Mouse (Mus musculus): Measurements from ENCODE around the gene Shoc2. TPM values are rescaled to one million over a fixed set of nuclear protein-coding genes. Genes with fewer than 3 reads are reported as not detected.

Shoc2 gene
- total RNA-seq, 2 experiments from 2014 or later = 75.7 to 85.3 TPM

DNA sequence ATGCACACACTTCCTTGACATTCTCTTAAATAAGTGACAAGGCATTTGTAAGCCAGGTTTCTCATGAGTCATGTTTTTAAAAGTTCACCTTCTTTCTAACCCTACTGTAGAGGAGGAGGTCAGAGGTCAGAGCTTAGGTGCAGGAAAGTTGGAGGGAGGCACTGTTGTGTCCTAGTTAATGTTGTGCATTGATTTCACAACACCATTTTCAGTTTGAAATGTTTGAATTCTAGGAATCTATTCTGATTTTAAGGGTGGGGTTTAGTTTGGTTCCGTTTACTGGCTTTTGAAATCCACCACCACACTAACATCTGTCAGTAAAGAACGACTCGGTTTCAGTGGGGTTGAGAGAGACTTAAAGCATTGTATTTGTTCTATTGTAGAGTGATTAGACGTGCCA, 66.9 kb downstream of the Shoc2 start:
- intact Hi-C loops (cut with DNase I) = no loop called here

GRCm38 (mm10) chr19:54014999-54015398, 70.9 kb downstream of the Shoc2 start:
- DNase-seq = no peak

More for the DNA sequence above, 66.9 kb downstream of the Shoc2 start:
- no peak for DNase-seq

DNA sequence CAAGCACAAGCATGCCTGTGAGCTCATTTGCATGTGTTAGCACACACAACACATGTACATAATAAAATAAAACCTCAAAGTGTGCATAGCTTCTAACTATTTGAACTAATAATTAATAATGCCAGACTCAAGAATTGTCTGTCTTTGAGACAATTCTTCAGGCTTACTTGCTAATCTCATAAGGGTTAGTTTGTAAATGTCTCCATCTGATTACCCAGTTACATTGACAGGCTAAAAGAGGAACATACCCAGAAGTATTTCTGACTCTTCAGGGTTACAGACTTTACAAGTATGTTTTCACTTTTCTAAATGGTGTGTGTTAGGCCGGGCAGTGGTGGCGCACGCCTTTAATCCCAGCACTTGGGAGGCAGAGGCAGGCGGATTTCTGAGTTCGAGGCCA, 71.4 kb downstream of the Shoc2 start:
- no peak for DNase-seq
- intact Hi-C loops (cut with DNase I) = no loop called here

More at GRCm38 (mm10) chr19:54014999-54015398, 70.9 kb downstream of the Shoc2 start:
- intact Hi-C loops (cut with DNase I) = no loop called here

GRCm38 (mm10) chr19:54035100-54035499, 91.0 kb downstream of the Shoc2 start:
- DNase-seq = no peak

GRCm38 (mm10) chr19:54039441-54039840, 95.3 kb downstream of the Shoc2 start:
- no peak for DNase-seq
- intact Hi-C loops (cut with DNase I) = no loop called here

More at GRCm38 (mm10) chr19:54035100-54035499, 91.0 kb downstream of the Shoc2 start:
- intact Hi-C loops (cut with DNase I) = no loop called here

DNA sequence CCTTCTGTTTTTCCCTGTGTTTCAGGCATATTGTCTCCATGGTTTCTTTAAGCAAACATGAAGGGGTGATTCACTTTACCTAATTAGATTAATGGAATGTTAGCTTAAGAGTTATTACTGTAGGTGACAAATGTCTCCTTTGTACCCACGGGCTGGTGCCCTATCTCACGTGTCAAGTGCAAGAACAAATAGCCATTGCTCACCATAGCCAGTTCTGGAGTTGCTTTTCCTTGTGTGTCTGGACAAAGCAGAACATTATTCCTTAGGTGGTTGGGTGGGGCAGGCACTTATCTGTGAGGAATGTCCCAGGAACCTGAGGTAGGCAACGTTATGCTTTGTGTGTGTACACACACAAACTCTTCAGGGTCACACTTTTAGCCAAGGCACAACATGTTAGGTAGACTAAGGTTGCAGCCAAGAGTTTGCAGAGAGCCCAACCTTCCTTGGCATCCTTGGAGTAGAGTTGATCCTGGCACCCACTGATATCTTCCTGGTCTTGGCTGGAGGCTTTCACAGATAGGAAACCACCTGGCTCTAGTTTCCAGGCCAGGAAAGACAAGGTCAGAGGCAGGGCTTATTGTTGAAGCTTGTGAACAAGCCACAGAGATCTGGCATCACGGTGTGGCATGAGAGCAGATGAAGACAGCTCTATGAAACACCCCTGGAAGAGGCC, 96.4 kb downstream of the Shoc2 start:
- DNase-seq = no peak
- intact Hi-C loops (cut with DNase I) = loop anchor here (10.0 kb wide), 1 partner anchor 1164 kb away; no protein-coding TSS in a partner anchor

DNA sequence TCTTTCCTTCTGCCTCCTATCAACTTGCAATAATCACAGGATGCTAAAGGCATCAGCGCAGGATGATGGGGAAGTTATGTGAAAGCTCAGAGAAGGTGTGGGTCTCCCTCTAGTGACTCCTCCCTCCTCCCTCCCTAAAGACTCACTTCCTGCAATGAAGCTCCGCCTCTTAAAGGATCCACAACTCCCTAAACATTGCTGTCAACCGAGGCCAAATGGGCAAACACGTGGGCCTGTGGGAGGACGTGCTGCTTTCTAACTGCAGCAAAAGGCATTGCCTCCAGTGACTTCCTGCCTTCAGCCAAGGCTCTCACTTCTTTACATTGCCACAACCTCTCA, 96.9 kb downstream of the Shoc2 start:
- no peak for DNase-seq
- intact Hi-C loops (cut with DNase I) = loop anchor here (10.0 kb wide), 1 partner anchor 1164 kb away; no protein-coding TSS in a partner anchor

DNA sequence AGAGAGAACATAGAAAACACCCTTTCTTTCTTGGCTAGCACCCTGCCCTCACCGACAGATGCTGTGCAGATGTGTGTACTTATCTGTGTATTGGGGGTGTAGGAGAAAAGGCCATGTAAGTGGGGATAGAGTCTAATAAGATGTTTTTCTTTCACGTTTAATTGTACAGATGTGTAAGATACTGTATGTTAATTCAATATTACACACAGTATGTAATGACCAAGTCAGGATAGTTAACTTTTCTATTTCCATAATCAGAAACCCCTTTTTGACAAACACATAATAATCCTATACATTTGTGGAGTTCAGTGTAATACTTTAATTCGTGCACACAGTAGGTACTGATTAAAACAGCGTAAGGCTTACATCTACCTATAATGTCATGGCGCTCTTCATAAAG, 99.7 kb downstream of the Shoc2 start, which contains the start of gene Adra2a:
Gene Adra2a (plus strand): TSS at position 301 of the 400 bp plus-strand sequence.
- DNase-seq = no peak
- intact Hi-C loops (cut with DNase I) = loop anchor here (2.0 to 10.0 kb wide), 2 partner anchors 1017 to 1161 kb away; no protein-coding TSS in a partner anchor

DNA sequence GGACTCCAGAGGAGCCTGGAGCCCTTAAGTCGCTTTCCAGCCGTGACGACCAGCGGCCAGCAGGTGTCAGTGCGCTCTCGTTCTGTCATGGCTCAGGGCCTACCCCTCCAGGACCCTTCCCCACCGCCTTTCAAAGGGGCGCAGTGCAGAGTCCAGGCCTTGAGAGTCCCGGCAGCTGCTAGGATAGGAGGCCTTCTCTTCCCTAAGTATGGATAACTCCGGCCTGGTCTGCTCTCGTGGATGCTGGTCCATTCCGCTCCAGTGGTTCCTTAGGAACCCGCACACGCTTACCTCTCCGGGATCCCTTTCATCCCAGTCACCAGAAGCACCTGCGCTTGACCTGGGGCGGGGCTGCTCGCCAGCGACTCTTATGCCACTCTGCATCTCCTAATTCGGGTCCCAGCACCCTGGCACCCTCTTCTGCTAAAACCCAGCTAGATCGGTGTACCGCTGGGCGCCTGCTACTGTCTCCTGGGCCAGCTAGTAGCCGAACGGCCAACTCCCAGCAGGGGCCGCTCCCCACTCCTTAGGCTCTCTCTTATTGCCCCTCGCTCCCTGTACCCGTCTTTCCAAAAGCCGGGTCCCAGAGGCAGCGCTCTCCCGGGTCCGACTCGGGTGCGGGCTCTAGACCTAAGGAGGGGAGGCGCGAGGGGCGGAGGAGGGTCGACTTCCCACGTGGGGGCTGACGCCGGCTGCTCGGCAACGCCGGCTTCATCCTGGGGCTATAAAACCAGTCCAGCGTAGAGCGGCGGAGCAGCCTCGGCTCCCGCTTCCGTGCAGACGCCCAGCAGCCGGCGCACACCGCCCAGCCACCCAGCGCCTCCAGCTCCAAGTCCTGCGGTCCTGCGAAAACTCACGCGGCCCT, 100.6 kb downstream of the Shoc2 start:
- intact Hi-C loops (cut with DNase I) = loop anchor here (2.0 to 10.0 kb wide), 3 partner anchors 493 to 1160 kb away; no protein-coding TSS in a partner anchor
- peak; percentile 88 for DNase-seq

- intact Hi-C loops (cut with DNase I) = loop anchor here (2.0 to 10.0 kb wide), 3 partner anchors 492 to 1159 kb away; no protein-coding TSS in a partner anchor
- DNase-seq = peak; percentile 24
Observed at GRCm38 (mm10) chr19:54045412-54045811, 101.3 kb downstream of the Shoc2 start.

DNA sequence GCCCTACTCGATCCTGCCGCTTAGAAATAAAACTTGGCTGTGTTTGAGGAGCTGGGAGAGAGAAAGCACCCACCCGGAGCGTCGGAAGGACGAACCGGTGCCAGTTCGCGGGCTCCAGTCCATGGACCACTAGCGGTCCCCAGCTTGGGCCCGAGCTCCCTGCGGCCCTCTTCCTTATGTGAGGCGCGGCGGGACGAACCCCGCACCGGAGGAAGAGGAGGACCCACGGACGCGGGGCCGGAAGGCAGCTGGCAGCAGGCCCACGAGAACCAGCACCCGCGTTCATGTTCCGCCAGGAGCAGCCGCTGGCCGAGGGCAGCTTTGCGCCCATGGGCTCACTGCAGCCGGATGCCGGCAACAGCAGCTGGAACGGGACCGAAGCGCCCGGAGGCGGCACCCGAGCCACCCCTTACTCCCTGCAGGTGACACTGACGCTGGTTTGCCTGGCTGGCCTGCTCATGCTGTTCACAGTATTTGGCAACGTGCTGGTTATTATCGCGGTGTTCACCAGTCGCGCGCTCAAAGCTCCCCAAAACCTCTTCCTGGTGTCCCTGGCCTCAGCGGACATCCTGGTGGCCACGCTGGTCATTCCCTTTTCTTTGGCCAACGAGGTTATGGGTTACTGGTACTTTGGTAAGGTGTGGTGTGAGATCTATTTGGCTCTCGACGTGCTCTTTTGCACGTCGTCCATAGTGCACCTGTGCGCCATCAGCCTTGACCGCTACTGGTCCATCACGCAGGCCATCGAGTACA, 102.0 kb downstream of the Shoc2 start:
- peak; percentile 29 for DNase-seq
- intact Hi-C loops (cut with DNase I) = loop anchor here (2.0 to 10.0 kb wide), 3 partner anchors 491 to 1159 kb away; no protein-coding TSS in a partner anchor

- DNase-seq = no peak
- intact Hi-C loops (cut with DNase I) = loop anchor here (5.0 to 10.0 kb wide), 2 partner anchors 491 to 1158 kb away; no protein-coding TSS in a partner anchor
Observed at GRCm38 (mm10) chr19:54046684-54047070, 102.6 kb downstream of the Shoc2 start.

DNA sequence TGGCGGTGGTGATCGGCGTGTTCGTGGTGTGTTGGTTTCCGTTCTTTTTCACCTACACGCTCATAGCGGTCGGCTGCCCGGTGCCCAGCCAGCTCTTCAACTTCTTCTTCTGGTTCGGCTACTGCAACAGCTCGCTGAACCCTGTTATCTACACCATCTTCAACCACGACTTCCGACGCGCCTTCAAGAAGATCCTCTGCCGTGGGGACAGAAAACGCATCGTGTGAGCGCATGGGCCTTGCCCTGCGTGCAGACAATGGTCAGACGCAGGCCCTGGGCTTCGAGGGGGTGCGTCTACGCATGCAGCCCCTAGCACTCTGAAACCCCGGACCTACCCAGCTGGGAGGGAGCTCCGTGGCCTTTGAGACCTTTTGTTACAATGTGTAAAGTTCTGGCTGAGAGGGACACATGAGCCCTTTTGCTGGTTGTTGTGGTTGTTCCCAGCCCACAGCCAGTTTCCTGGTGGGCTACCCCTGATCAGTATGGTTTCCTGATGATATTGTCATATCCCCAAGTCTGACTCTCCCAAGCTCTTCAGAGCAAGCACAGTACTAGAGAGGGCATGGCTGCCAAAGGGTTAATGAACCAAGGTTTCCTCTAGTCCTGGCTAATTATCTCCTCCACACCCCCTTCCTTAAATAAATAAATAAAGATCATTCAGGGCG, 103.4 kb downstream of the Shoc2 start:
- DNase-seq = no peak
- intact Hi-C loops (cut with DNase I) = loop anchor here (5.0 to 10.0 kb wide), 2 partner anchors 490 to 1157 kb away; no protein-coding TSS in a partner anchor

- no peak for DNase-seq
- intact Hi-C loops (cut with DNase I) = loop anchor here (5.0 to 10.0 kb wide), 2 partner anchors 489 to 1156 kb away; no protein-coding TSS in a partner anchor
Observed at GRCm38 (mm10) chr19:54048161-54048885, 104.2 kb downstream of the Shoc2 start.

- intact Hi-C loops (cut with DNase I) = no loop called here
- DNase-seq = no peak
Observed at GRCm38 (mm10) chr19:54051651-54052050, 107.5 kb downstream of the Shoc2 start.

DNA sequence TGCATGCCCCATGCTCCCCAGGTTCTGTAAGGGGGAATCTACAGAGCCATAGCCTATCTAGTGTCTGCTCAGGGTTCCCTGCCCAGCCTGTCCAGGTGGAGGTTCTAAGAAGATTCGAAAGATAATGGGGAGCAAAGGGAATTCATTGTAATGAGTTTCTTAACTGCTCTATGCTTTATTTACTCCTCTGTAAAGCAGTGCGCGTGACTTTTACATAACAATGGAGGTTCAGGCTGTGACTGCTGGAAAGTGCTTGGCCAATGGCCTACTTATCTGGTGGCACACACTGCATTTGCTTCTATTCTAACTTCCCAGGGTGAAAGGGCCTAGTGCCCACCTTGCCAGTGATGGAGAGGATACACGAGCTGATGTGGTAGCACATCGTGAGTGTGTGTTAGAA, 111.7 kb downstream of the Shoc2 start:
- DNase-seq = no peak
- intact Hi-C loops (cut with DNase I) = no loop called here

DNA sequence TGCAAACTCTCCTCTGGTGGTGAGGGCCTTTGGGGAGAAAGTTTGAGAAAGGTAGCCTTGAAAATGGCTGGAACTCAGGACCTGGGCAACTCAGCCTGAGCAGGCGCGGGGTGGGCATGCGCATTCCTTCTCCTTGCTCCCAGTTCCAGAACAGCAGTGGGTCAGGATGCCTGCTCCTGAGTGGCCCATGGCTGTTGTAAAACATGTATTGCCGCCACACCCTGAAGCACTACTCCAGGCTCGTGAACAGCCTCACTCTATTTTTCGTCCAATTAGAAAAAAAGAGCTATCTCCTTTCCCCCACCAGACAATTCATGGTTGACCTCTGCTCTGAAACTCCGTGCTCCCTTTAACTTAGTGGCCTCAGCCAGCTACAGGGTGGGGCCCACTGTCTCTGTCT, 124.3 kb downstream of the Shoc2 start:
- DNase-seq = no peak
- intact Hi-C loops (cut with DNase I) = no loop called here

- intact Hi-C loops (cut with DNase I) = no loop called here
Observed at GRCm38 (mm10) chr19:54070521-54070920, 126.4 kb downstream of the Shoc2 start.

GRCm38 (mm10) chr19:54072233-54072800, 128.2 kb downstream of the Shoc2 start:
- intact Hi-C loops (cut with DNase I) = no loop called here
- DNase-seq = no peak

More at GRCm38 (mm10) chr19:54070521-54070920, 126.4 kb downstream of the Shoc2 start:
- DNase-seq = no peak
